Mouse (Mus musculus): ENCODE results near the gene Sos1. TPM values are rescaled to one million over a fixed set of nuclear protein-coding genes. Genes with fewer than 3 reads are reported as not detected.
"Not testable (repeated sequence)": the region's sequence is repeated elsewhere in the genome, so short reads cannot be mapped to it uniquely, and the experiment has no call there.

The Sos1 gene
- polyA plus RNA-seq, 1 experiment from 2014 or later = 8.1 TPM

DNA sequence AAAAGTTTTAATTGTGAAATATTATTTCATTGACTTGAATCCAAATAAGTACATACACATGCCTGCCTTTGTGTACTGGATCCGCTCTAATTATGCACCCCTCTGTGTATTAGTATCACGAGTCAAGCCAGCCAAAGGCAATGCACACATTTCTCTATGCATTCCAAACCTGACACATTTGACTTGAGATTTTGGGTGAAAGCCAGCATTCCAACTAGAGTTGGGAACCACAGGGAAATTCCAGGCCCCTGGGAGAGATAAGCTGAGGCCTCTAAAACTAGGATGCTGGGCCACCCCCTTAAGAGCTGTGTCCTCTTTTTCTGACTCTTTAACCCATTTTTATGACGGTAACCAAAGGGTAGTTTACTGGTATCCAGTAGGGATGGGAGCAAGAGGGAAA lies 8.7 kb upstream of the Sos1 start:
- no peak for ATAC-seq (replicated peaks; ENCODE audit: low FRiP score, low TSS enrichment, low read depth)
- DNase-seq (ENCODE audit: low spot score) = no peak

DNA sequence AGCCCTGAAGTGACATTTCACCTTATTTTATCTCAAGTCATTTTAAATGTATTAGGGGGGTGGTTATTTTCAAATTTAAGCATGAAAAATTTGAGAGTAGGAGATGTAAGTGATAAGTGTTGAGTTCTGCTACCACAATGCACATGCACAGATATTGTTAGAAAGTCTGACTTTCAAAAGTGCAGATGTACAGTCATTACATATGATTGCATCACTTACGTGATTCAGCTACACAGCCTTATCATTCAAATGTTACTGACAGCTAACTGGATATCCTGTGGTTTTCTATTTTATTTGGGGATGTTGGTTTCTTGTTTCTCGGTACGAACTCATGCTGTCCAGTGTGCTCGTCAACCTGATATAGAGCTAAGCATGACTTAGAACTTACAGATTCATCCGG lies 4.9 kb upstream of the Sos1 start:
- 94% methylated on average over 5 of the region's 5 CpGs for WGBS
- peaks cover 10% of the 10 kb centered on the region for H3K4me1 ChIP-seq (replicated peaks; ENCODE audit: control insufficient read depth, insufficient read depth, low read length)
- no peaks in the 10 kb centered on the region for H3K36me3 ChIP-seq (ENCODE audit: control insufficient read depth, insufficient read depth, low read length)
- ATAC-seq (replicated peaks; ENCODE audit: low FRiP score, low TSS enrichment, low read depth) (no peak), DNase-seq (ENCODE audit: low spot score) (no peak)
- H3K27ac ChIP-seq (ENCODE audit: low read depth) = no peak overlapping the region
- H3K4me3 ChIP-seq (ENCODE audit: low read depth, low read length) = no peak overlapping the region
- H3K4me2 ChIP-seq (ENCODE audit: low read length) = no peak overlapping the region
- no peak overlapping the region for H3K9ac ChIP-seq (ENCODE audit: low read length)
- H3K27me3 ChIP-seq (replicated peaks; ENCODE audit: control insufficient read depth, insufficient read depth, low read length) = no peaks in the 10 kb centered on the region
- no peaks in the 10 kb centered on the region for H3K9me3 ChIP-seq (ENCODE audit: control insufficient read depth, low read length)

More for the DNA sequence above, 8.7 kb upstream of the Sos1 start:
- no peaks in the 10 kb centered on the region for H3K27me3 ChIP-seq (replicated peaks; ENCODE audit: control insufficient read depth, insufficient read depth, low read length)
- no peak overlapping the region for H3K27ac ChIP-seq (ENCODE audit: low read depth)
- H3K4me2 ChIP-seq (ENCODE audit: low read length) = no peak overlapping the region
- 74% methylated on average over 3 of the region's 3 CpGs for WGBS
- H3K4me3 ChIP-seq (ENCODE audit: low read depth, low read length) = no peak overlapping the region
- H3K4me1 ChIP-seq (replicated peaks; ENCODE audit: control insufficient read depth, insufficient read depth, low read length) = no peaks in the 10 kb centered on the region
- no peaks in the 10 kb centered on the region for H3K9me3 ChIP-seq (ENCODE audit: control insufficient read depth, low read length)
- H3K36me3 ChIP-seq (ENCODE audit: control insufficient read depth, insufficient read depth, low read length) = no peaks in the 10 kb centered on the region
- no peak overlapping the region for H3K9ac ChIP-seq (ENCODE audit: low read length)

DNA sequence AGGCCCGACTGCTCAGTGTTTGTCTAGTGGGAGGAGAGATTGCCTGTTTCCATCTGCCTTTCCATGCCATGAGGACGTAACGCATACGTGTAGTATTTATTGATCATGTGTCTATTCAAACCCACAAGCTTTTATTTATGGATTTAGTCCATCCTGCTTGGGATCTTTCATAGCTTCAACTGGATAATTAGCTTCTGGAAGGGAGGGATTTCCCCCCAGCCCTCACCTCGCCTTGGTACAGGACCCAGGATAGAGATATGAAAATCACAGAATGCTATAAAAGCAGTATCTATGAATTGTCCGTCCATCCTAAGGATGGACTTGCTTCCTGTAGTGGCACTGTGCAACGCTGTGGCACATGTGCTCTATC lies 587 bp upstream of the Sos1 start:
- H3K4me1 ChIP-seq (replicated peaks; ENCODE audit: control insufficient read depth, insufficient read depth, low read length) = peaks cover 19% of the 10 kb centered on the region
- H3K4me3 ChIP-seq (ENCODE audit: low read depth, low read length) = peak overlapping the region; percentile 94
- 42% methylated on average over 7 of the region's 7 CpGs for WGBS
- H3K27ac ChIP-seq (ENCODE audit: low read depth) = peak overlapping the region; percentile 91
- peak overlapping the region; percentile 88 for H3K9ac ChIP-seq (ENCODE audit: low read length)
- ATAC-seq (replicated peaks; ENCODE audit: low FRiP score, low TSS enrichment, low read depth) (no peak), DNase-seq (ENCODE audit: low spot score) (no peak)
- H3K4me2 ChIP-seq (ENCODE audit: low read length) = peak overlapping the region; percentile 72
- no peaks in the 10 kb centered on the region for H3K36me3 ChIP-seq (ENCODE audit: control insufficient read depth, insufficient read depth, low read length)
- H3K27me3 ChIP-seq (replicated peaks; ENCODE audit: control insufficient read depth, insufficient read depth, low read length) = no peaks in the 10 kb centered on the region
- no peaks in the 10 kb centered on the region for H3K9me3 ChIP-seq (ENCODE audit: control insufficient read depth, low read length)

DNA sequence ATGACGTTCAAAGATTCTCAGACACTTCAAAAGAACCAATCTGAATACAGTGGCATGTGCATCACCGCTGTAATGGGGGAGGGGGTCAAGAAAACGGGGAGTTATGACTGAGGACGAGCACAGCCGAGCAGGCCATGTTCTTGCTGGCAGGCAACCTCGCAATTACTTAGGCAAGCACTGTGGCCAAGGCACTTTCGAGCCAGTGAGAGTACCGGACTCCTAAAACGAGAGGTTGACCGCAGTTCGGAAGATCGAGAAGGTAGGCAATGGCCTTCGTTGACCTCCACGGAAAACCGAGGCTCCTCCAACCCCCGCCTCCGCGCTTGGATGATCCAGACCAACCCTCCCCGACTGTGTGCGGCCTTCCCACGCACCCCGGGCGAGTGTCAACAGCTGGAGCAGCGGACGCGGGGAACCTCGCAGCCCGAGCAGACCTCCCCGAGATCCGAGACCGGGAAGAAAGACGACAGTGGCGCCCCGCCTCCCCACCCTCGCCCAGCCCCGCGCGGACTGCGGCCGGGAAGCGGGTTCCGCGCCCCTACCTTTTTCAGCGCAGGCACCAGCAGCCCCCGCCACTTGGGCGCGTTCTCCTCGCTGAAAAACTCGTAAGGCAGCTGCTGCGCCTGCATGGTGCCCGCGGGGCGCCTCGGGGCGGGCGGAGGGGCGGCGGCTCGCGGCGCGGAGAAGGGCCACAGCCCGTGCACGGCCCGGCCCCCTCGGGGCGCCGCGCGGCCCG lies 790 bp downstream of the Sos1 start:
- Histone ChIP-seq H3K36me3 (ENCODE audit: control insufficient read depth, insufficient read depth, low read length) (no peaks in the 10 kb centered on the region), H3K4me2 (ENCODE audit: low read length) (peak overlapping the region; percentile 72), H3K4me3 (ENCODE audit: low read depth, low read length) (peak overlapping the region; percentile 94), H3K4me1 (replicated peaks; ENCODE audit: control insufficient read depth, insufficient read depth, low read length) (peaks cover 19% of the 10 kb centered on the region), H3K27ac (ENCODE audit: low read depth) (peak overlapping the region; percentile 91), H3K27me3 (replicated peaks; ENCODE audit: control insufficient read depth, insufficient read depth, low read length) (no peaks in the 10 kb centered on the region), H3K9ac (ENCODE audit: low read length) (peak overlapping the region; percentile 88), H3K9me3 (ENCODE audit: control insufficient read depth, low read length) (no peaks in the 10 kb centered on the region)
- peak; percentile 85 for DNase-seq (ENCODE audit: low spot score)
- peak; percentile 34 for ATAC-seq (replicated peaks; ENCODE audit: low FRiP score, low TSS enrichment, low read depth)
- WGBS = under 1% methylated on average over 50 of the region's 71 CpGs

DNA sequence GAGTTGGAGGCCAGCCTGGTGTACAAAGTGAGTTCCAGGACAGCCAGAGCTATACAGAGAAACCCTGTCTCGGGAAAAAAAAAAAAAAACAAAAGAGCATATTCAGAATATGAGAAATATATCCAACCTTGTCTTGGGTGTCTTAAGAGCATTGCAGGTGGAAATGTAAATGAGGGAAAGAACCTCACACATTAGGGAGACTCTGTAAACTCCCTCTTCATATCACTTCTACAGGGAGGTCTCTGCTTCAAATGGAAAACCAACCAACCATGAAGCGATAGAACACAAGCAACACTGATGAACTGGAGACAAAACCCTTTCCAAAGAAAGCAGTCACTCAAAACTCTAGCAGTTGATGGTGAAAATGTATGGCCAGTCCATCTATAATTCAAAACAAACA lies 2.6 kb downstream of the Sos1 start:
- Histone ChIP-seq H3K4me3 (ENCODE audit: low read depth, low read length) (no peak overlapping the region), H3K27ac (ENCODE audit: low read depth) (no peak overlapping the region), H3K27me3 (replicated peaks; ENCODE audit: control insufficient read depth, insufficient read depth, low read length) (no peaks in the 10 kb centered on the region), H3K36me3 (ENCODE audit: control insufficient read depth, insufficient read depth, low read length) (no peaks in the 10 kb centered on the region), H3K4me1 (replicated peaks; ENCODE audit: control insufficient read depth, insufficient read depth, low read length) (peaks cover 19% of the 10 kb centered on the region), H3K4me2 (ENCODE audit: low read length) (no peak overlapping the region), H3K9me3 (ENCODE audit: control insufficient read depth, low read length) (no peaks in the 10 kb centered on the region), H3K9ac (ENCODE audit: low read length) (no peak overlapping the region)
- DNase-seq (ENCODE audit: low spot score) (no peak), ATAC-seq (replicated peaks; ENCODE audit: low FRiP score, low TSS enrichment, low read depth) (no peak)
- 91% methylated on average over 2 of the region's 2 CpGs for WGBS

DNA sequence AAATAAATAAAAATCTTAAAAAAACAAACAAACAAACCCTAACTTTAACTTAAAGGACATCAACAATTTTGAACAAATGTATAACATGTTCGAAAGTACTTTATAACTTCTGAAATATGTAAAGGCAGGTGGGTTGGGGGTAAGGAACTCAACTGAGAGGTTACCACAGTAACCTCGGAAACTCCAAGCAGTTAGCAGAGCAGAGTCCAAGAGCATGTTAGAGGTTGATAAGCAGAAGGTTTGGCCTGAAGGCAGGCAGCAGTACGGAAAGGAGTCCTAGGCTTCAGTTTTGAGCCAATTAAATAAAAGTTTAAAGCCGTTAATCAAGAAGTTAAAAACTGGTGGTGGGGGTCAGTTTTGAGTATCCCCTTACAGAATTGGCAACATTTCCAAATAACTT lies 3.8 kb downstream of the Sos1 start:
- Histone ChIP-seq H3K36me3 (ENCODE audit: control insufficient read depth, insufficient read depth, low read length) (no peaks in the 10 kb centered on the region), H3K4me1 (replicated peaks; ENCODE audit: control insufficient read depth, insufficient read depth, low read length) (peaks cover 18% of the 10 kb centered on the region), H3K4me2 (ENCODE audit: low read length) (no peak overlapping the region), H3K27me3 (replicated peaks; ENCODE audit: control insufficient read depth, insufficient read depth, low read length) (no peaks in the 10 kb centered on the region), H3K9me3 (ENCODE audit: control insufficient read depth, low read length) (no peaks in the 10 kb centered on the region), H3K9ac (ENCODE audit: low read length) (no peak overlapping the region), H3K4me3 (ENCODE audit: low read depth, low read length) (no peak overlapping the region), H3K27ac (ENCODE audit: low read depth) (no peak overlapping the region)
- WGBS = 93% methylated on average over 4 of the region's 4 CpGs
- no peak for ATAC-seq (replicated peaks; ENCODE audit: low FRiP score, low TSS enrichment, low read depth)
- no peak for DNase-seq (ENCODE audit: low spot score)

DNA sequence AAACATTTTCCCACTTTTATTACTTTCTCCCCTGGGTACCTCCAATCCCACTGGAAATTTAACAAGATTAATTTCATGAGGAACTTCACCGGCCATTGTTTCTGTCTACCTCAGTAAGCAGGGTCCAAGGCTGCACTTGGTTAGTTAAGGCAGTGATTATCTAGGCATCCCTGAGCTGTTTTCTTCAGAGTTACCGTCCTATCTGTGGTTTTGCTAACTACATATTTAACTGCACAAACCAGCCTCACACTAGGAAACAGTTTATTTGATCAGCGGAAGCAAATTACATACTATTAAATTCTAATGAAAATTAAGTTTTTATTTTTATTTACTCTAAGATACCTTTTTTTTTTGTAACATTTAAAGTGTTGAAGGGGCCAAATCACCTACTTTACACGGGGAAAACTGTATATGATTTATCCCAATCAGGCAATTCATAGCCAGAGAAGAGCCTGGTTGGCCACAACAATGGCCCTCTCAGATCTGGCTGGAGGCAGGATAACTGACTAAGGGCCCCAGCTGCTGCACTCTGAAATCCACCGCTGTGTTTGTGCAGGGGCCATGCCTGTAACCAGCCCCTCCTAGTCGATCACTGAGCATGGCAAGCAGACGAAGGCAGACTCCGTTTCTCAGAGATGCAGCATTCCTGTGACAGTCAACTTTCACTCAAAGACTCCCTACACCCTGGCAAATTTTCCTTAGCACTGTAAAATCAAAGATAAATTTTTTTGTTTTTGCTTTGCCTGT lies 9.0 kb downstream of the Sos1 start:
- H3K27me3 ChIP-seq (replicated peaks; ENCODE audit: control insufficient read depth, insufficient read depth, low read length) = no peaks in the 10 kb centered on the region
- H3K4me3 ChIP-seq (ENCODE audit: low read depth, low read length) = no peak overlapping the region
- H3K9ac ChIP-seq (ENCODE audit: low read length) = no peak overlapping the region
- WGBS = 44% methylated on average over 8 of the region's 8 CpGs
- no peak for DNase-seq (ENCODE audit: low spot score)
- peak overlapping the region; percentile 14; the same call in 1 of the 2 replicates for H3K27ac ChIP-seq (ENCODE audit: low read depth)
- ATAC-seq (replicated peaks; ENCODE audit: low FRiP score, low TSS enrichment, low read depth) = 0 out of 2 replicates have a peak, but pooled peaks have one; percentile 50
- H3K9me3 ChIP-seq (ENCODE audit: control insufficient read depth, low read length) = no peaks in the 10 kb centered on the region
- peaks cover 5% of the 10 kb centered on the region; the same call in 1 of the 2 replicates for H3K4me1 ChIP-seq (replicated peaks; ENCODE audit: control insufficient read depth, insufficient read depth, low read length)
- no peaks in the 10 kb centered on the region for H3K36me3 ChIP-seq (ENCODE audit: control insufficient read depth, insufficient read depth, low read length)
- no peak overlapping the region for H3K4me2 ChIP-seq (ENCODE audit: low read length)

DNA sequence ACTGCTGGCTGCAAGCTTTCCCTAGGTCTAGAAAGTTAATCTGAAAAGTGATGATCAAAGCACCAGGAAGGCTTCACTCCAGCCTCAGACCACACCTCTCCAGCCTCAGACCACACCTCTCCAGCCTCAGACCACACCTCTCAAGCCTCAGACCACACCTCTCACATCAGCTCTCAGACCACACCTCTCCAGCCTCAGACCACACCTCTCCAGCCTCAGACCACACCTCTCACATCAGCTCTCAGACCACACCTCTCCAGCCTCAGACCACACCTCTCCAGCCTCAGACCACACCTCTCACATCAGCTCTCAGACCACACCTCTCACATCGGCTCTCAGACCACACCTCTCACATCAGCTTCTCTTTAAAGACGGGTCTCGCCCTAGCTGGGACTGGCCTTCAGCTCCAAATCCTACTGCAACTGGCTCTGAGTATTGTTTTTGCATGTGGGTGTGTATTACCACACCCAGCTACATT lies 11.8 kb downstream of the Sos1 start:
- H3K4me2 ChIP-seq (ENCODE audit: low read length); H3K27me3 ChIP-seq (replicated peaks; ENCODE audit: control insufficient read depth, insufficient read depth, low read length); H3K9ac ChIP-seq (ENCODE audit: low read length); H3K36me3 ChIP-seq (ENCODE audit: control insufficient read depth, insufficient read depth, low read length); DNase-seq (ENCODE audit: low spot score); H3K4me3 ChIP-seq (ENCODE audit: low read depth, low read length); H3K27ac ChIP-seq (ENCODE audit: low read depth); H3K4me1 ChIP-seq (replicated peaks; ENCODE audit: control insufficient read depth, insufficient read depth, low read length); H3K9me3 ChIP-seq (ENCODE audit: control insufficient read depth, low read length): not testable (repeated sequence)
- ATAC-seq (replicated peaks; ENCODE audit: low FRiP score, low TSS enrichment, low read depth) = peak; percentile 54; the same call in 1 of the 2 replicates
- WGBS = 40% methylated on average over 3 of the region's 3 CpGs

Measured in intestine, embryonic 14.5 days (tissue).